29 mouse cellular contexts compared by ENCODE assay signal in genomic region chr11:85056901-85057300, GRCm38 (mm10).
DNase-seq lines count a peak whose midpoint lies in the region; ATAC-seq and TF ChIP-seq lines count a peak whose summit lies in the region.
"Had no signal": no experiment of that assay in that cellular context is flagged by ENCODE, and none has a peak within 500 bp of the region (broad histone marks: within the 10 kb centered on the region; RNA-seq: fewer than 3 reads in every experiment).

No protein-coding gene starts in this region.

- H3K27me3 ChIP-seq in liver, embryonic 13.5 days, result no peaks in the 10 kb centered on the region
- no peaks in the 10 kb centered on the region for H3K27me3 ChIP-seq in liver, postnatal 0 days (ENCODE audit: insufficient read depth, low read length)
- H3K27me3 ChIP-seq: embryonic facial prominence, embryonic 15.5 days; forebrain, embryonic 12.5 days; heart, embryonic 12.5 days; kidney, embryonic 15.5 days; limb, embryonic 13.5 days; midbrain, embryonic 15.5 days; Patski had no signal

- TF ChIP-seq EP300 in liver, postnatal 0 days (IDR thresholded peaks at IDR 0.05; ENCODE audit: low read depth), result no peak

- DNase-seq in cerebellum, adult 8-10 months, result peak; percentile 5
- no peak for DNase-seq in liver, embryonic 13.5 days
- DNase-seq in liver, postnatal 0 days, result no peak
- DNase-seq in cerebellum, postnatal 10 days, result peak; percentile 71 to 82
- DNase-seq in lung, postnatal 14 days, result no peak
- DNase-seq in embryo, embryonic 10.5 days (ENCODE audit: low spot score), result no peak
- DNase-seq: adrenal gland, postnatal 10 days; heart, adult 2 months; heart, postnatal 4 days; kidney, adult 11 months; kidney, postnatal 25 days; lung, adult 18-20 months; right cerebral cortex, adult 18-20 months; thymus, adult 18-20 months; thymus, postnatal 25 days had no signal

- no peaks in the 10 kb centered on the region for H3K9me3 ChIP-seq in liver, embryonic 13.5 days (replicated peaks)
- H3K9me3 ChIP-seq in liver, postnatal 0 days (ENCODE audit: low read length), result no peaks in the 10 kb centered on the region
- H3K9me3 ChIP-seq: embryonic facial prominence, embryonic 10.5 days; embryonic facial prominence, embryonic 15.5 days; forebrain, embryonic 12.5 days; heart, embryonic 12.5 days; kidney, embryonic 15.5 days; limb, embryonic 13.5 days; midbrain, embryonic 15.5 days had no signal

- H3K9ac ChIP-seq in liver, embryonic 13.5 days, result no peak overlapping the region
- H3K9ac ChIP-seq in liver, postnatal 0 days (replicated peaks), result no peak overlapping the region
- H3K9ac ChIP-seq: embryonic facial prominence, embryonic 15.5 days; forebrain, embryonic 12.5 days; heart, embryonic 12.5 days; hindbrain, embryonic 14.5 days; kidney, embryonic 15.5 days; limb, embryonic 13.5 days; midbrain, embryonic 15.5 days had no signal

- no peak for ATAC-seq in cerebellum, adult (ENCODE audit: insufficient number of reproducible peaks, low FRiP score, low TSS enrichment)
- ATAC-seq in liver, embryonic 13.5 days (ENCODE audit: low read depth), result no peak
- no peak for ATAC-seq in liver, postnatal 0 days
- ATAC-seq: inflammation-experienced regulatory T-cells, adult 6 months; lung, postnatal 0 days; midbrain, embryonic 15.5 days; Patski had no signal

- no peak for TF ChIP-seq CTCF in liver, postnatal 0 days (IDR thresholded peaks at IDR 0.05; ENCODE audit: low read depth)

- no peak overlapping the region for H3K4me2 ChIP-seq in liver, embryonic 13.5 days
- no peak overlapping the region for H3K4me2 ChIP-seq in liver, postnatal 0 days (ENCODE audit: low read depth, low read length)
- H3K4me2 ChIP-seq: embryonic facial prominence, embryonic 15.5 days; forebrain, embryonic 12.5 days; heart, embryonic 12.5 days; hindbrain, embryonic 14.5 days; kidney, embryonic 15.5 days; limb, embryonic 13.5 days; liver, embryonic 11.5 days; midbrain, embryonic 15.5 days had no signal

- H3K4me1 ChIP-seq in liver, embryonic 13.5 days (replicated peaks), result peaks cover 12% of the 10 kb centered on the region
- H3K4me1 ChIP-seq in liver, postnatal 0 days (ENCODE audit: insufficient read depth), result no peaks in the 10 kb centered on the region
- H3K4me1 ChIP-seq: embryonic facial prominence, embryonic 10.5 days; embryonic facial prominence, embryonic 15.5 days; forebrain, embryonic 12.5 days; heart, embryonic 12.5 days; kidney, embryonic 15.5 days; limb, embryonic 13.5 days; midbrain, embryonic 15.5 days had no signal

- peaks cover 44% of the 10 kb centered on the region for H3K36me3 ChIP-seq in liver, embryonic 13.5 days
- H3K36me3 ChIP-seq in liver, postnatal 0 days (replicated peaks; ENCODE audit: insufficient read depth, low read length), result peaks cover 26% of the 10 kb centered on the region

- H3K4me3 ChIP-seq in liver, embryonic 13.5 days (replicated peaks), result no peak overlapping the region
- no peak overlapping the region for H3K4me3 ChIP-seq in liver, postnatal 0 days (ENCODE audit: low read depth, low read length)
- H3K4me3 ChIP-seq: embryonic facial prominence, embryonic 10.5 days; embryonic facial prominence, embryonic 15.5 days; forebrain, embryonic 12.5 days; heart, adult 2 months; heart, embryonic 12.5 days; kidney, embryonic 15.5 days; limb, embryonic 13.5 days; midbrain, embryonic 15.5 days had no signal

- WGBS in liver, embryonic 13.5 days (ENCODE audit: insufficient replicate concordance), result 82% methylated on average over 5 of the region's 5 CpGs
- WGBS in liver, postnatal 0 days (ENCODE audit: insufficient replicate concordance), result 89% methylated on average over 5 of the region's 5 CpGs

- peak overlapping the region; percentile 13; the same call in 1 of the 2 replicates for H3K27ac ChIP-seq in liver, embryonic 13.5 days
- no peak overlapping the region for H3K27ac ChIP-seq in liver, postnatal 0 days (ENCODE audit: low read depth)
- H3K27ac ChIP-seq: embryonic facial prominence, embryonic 10.5 days; embryonic facial prominence, embryonic 15.5 days; forebrain, embryonic 12.5 days; heart, adult 2 months; hindbrain, embryonic 14.5 days; kidney, embryonic 15.5 days; limb, embryonic 13.5 days; midbrain, embryonic 15.5 days; stomach, postnatal 0 days had no signal

Comparison
In these comparisons a context has a peak if more than half of its experiments do, and no peak if none do; other contexts are left out.
1. DNase-seq: peak in cerebellum, adult 8-10 months (single experiment) and cerebellum, postnatal 10 days (2 of 2); none in liver, embryonic 13.5 days (single experiment), liver, postnatal 0 days (single experiment), lung, postnatal 14 days (single experiment) and embryo, embryonic 10.5 days (single experiment).